Mouse (Mus musculus) neural tube, embryonic 14.5 days (tissue): ENCODE data around the gene Olfr805. TPM values are rescaled to one million over a fixed set of nuclear protein-coding genes. Genes with fewer than 3 reads are reported as not detected.

Source experiments
- ATAC-seq: fragments of 200-750 bp; cut with Nextera tagmentation; 2 replicates; pipeline ENCODE4 v1.8.0; 2017; ENCODE audit warnings: low read depth, mild to moderate bottlenecking, moderate TSS enrichment, moderate library complexity
- H3K27ac ChIP-seq: fragments of 300-500 bp; sonication (generic); 2 replicates; pipeline ENCODE4 v1.5.1; 2014; ENCODE audit warnings: low read depth, mild to moderate bottlenecking, control low read depth, low read length, moderate library complexity, mixed read lengths
- H3K27me3 ChIP-seq: fragments of 300-500 bp; sonication (generic); 2 replicates; pipeline ENCODE4 v1.6.1; 2014; ENCODE audit warnings: low read length; ENCODE audit not compliant: control insufficient read depth, insufficient read depth
- H3K36me3 ChIP-seq: fragments of 300-500 bp; sonication (generic); 2 replicates; pipeline ENCODE4 v1.6.1; 2014; ENCODE audit warnings: low read length, mixed read lengths; ENCODE audit not compliant: control insufficient read depth, insufficient read depth
- H3K4me1 ChIP-seq: fragments of 300-500 bp; sonication (generic); 2 replicates; pipeline ENCODE4 v1.6.1; 2014; ENCODE audit warnings: low read length; ENCODE audit not compliant: control insufficient read depth, insufficient read depth
- H3K4me2 ChIP-seq: fragments of 300-500 bp; sonication (generic); 2 replicates; pipeline ENCODE4 v1.6.1; 2014; ENCODE audit warnings: mild to moderate bottlenecking, low read depth, low read length, control low read depth
- H3K4me3 ChIP-seq: fragments of 300-500 bp; sonication (generic); 2 replicates; pipeline ENCODE4 v1.5.1; 2014; ENCODE audit warnings: low read depth, low read length, control low read depth, mixed read lengths
- H3K9ac ChIP-seq: fragments of 300-500 bp; sonication (generic); replicated peaks from 2 replicates; pipeline ENCODE4 v1.6.1; 2014; ENCODE audit warnings: low read depth, mild to moderate bottlenecking, control low read depth, low read length, mixed read lengths
- H3K9me3 ChIP-seq: fragments of 300-500 bp; sonication (generic); 2 replicates; pipeline ENCODE4 v1.6.1; 2016; ENCODE audit warnings: low read length; ENCODE audit not compliant: control insufficient read depth
- WGBS: fragments of 180-500 bp; shearing (Covaris S2); extraction: QIAGEN DNeasy Blood & Tissue Kit; methylation state at CpG from one replicate; pipeline ENCODE4 v1.1.7; 2014; 5-methylcytosine and 5-hydroxymethylcytosine counted together
- microRNA-seq: library from miRNA; unstranded; fragments of <30 nt; microRNA quantifications from one replicate; pipeline ENCODE4, GENCODE M21; 2016
- polyA plus RNA-seq: library from polyadenylated mRNA; unstranded; fragments of >200 nt; fragmentation: Nextera tagmentation; extraction: Ambion mirVana; gene quantifications from 2 replicates; pipeline ENCODE4 v1.2.1, GENCODE M21; 2014

The Olfr805 gene
- polyA plus RNA-seq, 1 experiment from 2014 or later, result not detected

DNA sequence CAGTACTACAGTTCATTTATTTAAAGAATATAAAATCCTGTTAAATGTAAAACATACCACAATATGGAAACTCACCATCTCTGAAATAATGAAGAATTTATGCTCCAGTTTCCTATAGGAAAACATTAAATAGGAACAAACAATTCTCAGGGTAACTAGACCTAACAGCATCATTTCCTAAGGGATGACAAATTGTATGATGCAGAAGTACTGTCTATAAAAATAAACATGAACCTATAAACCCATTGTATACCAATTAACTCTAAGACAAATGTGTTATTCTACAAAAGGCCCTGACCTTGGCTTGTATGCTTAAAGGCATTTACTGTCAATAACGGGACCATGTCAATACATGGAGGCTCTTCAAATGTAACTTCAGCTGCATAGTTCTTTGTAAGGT lies 55.4 kb downstream of the Olfr805 start, which contains the start of gene Olfr801:
TSS of gene Olfr801 (minus strand) at position 101 of the 400 bp plus-strand sequence.
- no peaks in the 10 kb centered on the region for H3K36me3 ChIP-seq
- no peaks in the 10 kb centered on the region for H3K4me1 ChIP-seq
- H3K27ac ChIP-seq, result no peak within 1 kb of the TSS
- no peak for ATAC-seq
- no peak within 1 kb of the TSS for H3K9ac ChIP-seq
- H3K27me3 ChIP-seq, result no peaks in the 10 kb centered on the region
- H3K4me3 ChIP-seq, result no peak within 1 kb of the TSS
- H3K4me2 ChIP-seq, result no peak within 1 kb of the TSS
- 84% methylated on average over 1 of the region's 1 CpGs for whole genome bisulfite sequencing
- H3K9me3 ChIP-seq, result no peaks in the 10 kb centered on the region

Small RNA genes within 50 kb of the gene (microRNA-seq; reads per million reads assigned to microRNA genes)
- not detected for gene Gm24485

Other genes with a start within 250 kb of the Olfr805 start
- not detected in 2 replicates for gene Olfr789, start 244.6 kb downstream of the Olfr805 start, polyA plus RNA-seq
- not detected in 2 replicates for gene Olfr790, start 230.9 kb downstream of the Olfr805 start, polyA plus RNA-seq
- not detected in 2 replicates for gene Olfr791, start 207.6 kb downstream of the Olfr805 start, polyA plus RNA-seq
- not detected in 2 replicates for gene Olfr792, start 190.2 kb downstream of the Olfr805 start, polyA plus RNA-seq
- gene Olfr794, start 161.7 kb downstream of the Olfr805 start, polyA plus RNA-seq, result not detected in 2 replicates
- not detected in 2 replicates for gene Olfr796, start 116.8 kb downstream of the Olfr805 start, polyA plus RNA-seq
- not detected in 2 replicates for gene Olfr798, start 101.4 kb downstream of the Olfr805 start, polyA plus RNA-seq
- gene Olfr799, start 91.9 kb downstream of the Olfr805 start, polyA plus RNA-seq, result not detected in 2 replicates
- gene Olfr800, start 71.7 kb downstream of the Olfr805 start, polyA plus RNA-seq, result not detected in 2 replicates
- not detected in 2 replicates for gene Olfr801, start 55.5 kb downstream of the Olfr805 start, polyA plus RNA-seq
- gene Olfr802, start 41.2 kb downstream of the Olfr805 start, polyA plus RNA-seq, result 0.07 TPM in 1 of 2 replicates, not detected in the other
- not detected in 2 replicates for gene Olfr803, start 35.1 kb downstream of the Olfr805 start, polyA plus RNA-seq
- not detected in 2 replicates for gene Olfr804, start 26.2 kb downstream of the Olfr805 start, polyA plus RNA-seq
- not detected in 2 replicates for gene Olfr806, start 12.5 kb upstream of the Olfr805 start, polyA plus RNA-seq
- not detected in 2 replicates for gene Olfr807, start 28.4 kb upstream of the Olfr805 start, polyA plus RNA-seq
- gene Olfr808, start 36.1 kb upstream of the Olfr805 start, polyA plus RNA-seq, result not detected in 2 replicates
- gene Olfr809, start 45.3 kb upstream of the Olfr805 start, polyA plus RNA-seq, result not detected in 2 replicates
- not detected in 2 replicates for gene Olfr810, start 65.5 kb upstream of the Olfr805 start, polyA plus RNA-seq
- gene Olfr811, start 75.0 kb upstream of the Olfr805 start, polyA plus RNA-seq, result not detected in 2 replicates
- not detected in 2 replicates for gene Olfr812, start 116.7 kb upstream of the Olfr805 start, polyA plus RNA-seq
- not detected in 2 replicates for gene Olfr813, start 126.0 kb upstream of the Olfr805 start, polyA plus RNA-seq
- not detected in 2 replicates for gene Olfr814, start 150.5 kb upstream of the Olfr805 start, polyA plus RNA-seq
- not detected in 2 replicates for gene Olfr815, start 176.5 kb upstream of the Olfr805 start, polyA plus RNA-seq
- not detected in 2 replicates for gene Olfr816, start 186.2 kb upstream of the Olfr805 start, polyA plus RNA-seq
- gene Olfr818, start 219.7 kb upstream of the Olfr805 start, polyA plus RNA-seq, result not detected in 2 replicates
- not detected in 2 replicates for gene Olfr819, start 237.9 kb upstream of the Olfr805 start, polyA plus RNA-seq
- not detected in 2 replicates for gene Olfr247, start 246.8 kb upstream of the Olfr805 start, polyA plus RNA-seq